Mouse (Mus musculus) intestine, embryonic 16.5 days (tissue): ENCODE measurements at regions not wholly inside any gene's neighbourhood (a gene's known extent, or its start where the extent isn't known, plus 50 kb on each side); places are given as distances from the start of the nearest gene placed in this dataset.
A peak's percentile ranks its signal among the peaks of the same experiment; 100 is the strongest.

Experiments
- ATAC-seq: fragments of 200-750 bp; cut with Nextera tagmentation; 2 replicates; pipeline ENCODE4 v1.8.0; 2017; ENCODE audit warnings: moderate TSS enrichment, moderate library complexity
- H3K27ac ChIP-seq: fragments of 300-500 bp; sonication (generic); 2 replicates; pipeline ENCODE4 v1.5.1; 2014; ENCODE audit warnings: mild to moderate bottlenecking, low read length
- H3K27me3 ChIP-seq: fragments of 300-500 bp; sonication (generic); replicated peaks from 2 replicates; pipeline ENCODE4 v1.6.1; 2014; ENCODE audit warnings: low read length, control low read depth, mixed read lengths; ENCODE audit not compliant: control insufficient read depth, insufficient read depth
- H3K36me3 ChIP-seq: fragments of 300-500 bp; sonication (generic); 2 replicates; pipeline ENCODE4 v1.6.1; 2014; ENCODE audit warnings: low read length, control low read depth; ENCODE audit not compliant: control insufficient read depth, insufficient read depth
- H3K4me1 ChIP-seq: fragments of 300-500 bp; sonication (generic); 2 replicates; pipeline ENCODE4 v1.6.1; 2014; ENCODE audit warnings: low read length, control low read depth, mixed read lengths; ENCODE audit not compliant: control insufficient read depth, insufficient read depth
- H3K4me2 ChIP-seq: fragments of 300-500 bp; sonication (generic); 2 replicates; pipeline ENCODE4 v1.6.1; 2014; ENCODE audit warnings: low read depth, low read length, control low read depth
- H3K4me3 ChIP-seq: fragments of 300-500 bp; sonication (generic); 2 replicates; pipeline ENCODE4 v1.5.1; 2014; ENCODE audit warnings: mild to moderate bottlenecking, low read length
- H3K9ac ChIP-seq: fragments of 300-500 bp; sonication (generic); 2 replicates; pipeline ENCODE4 v1.6.1; 2014; ENCODE audit warnings: low read depth, low read length
- H3K9me3 ChIP-seq: fragments of 300-500 bp; sonication (generic); 2 replicates; pipeline ENCODE4 v1.6.1; 2016; ENCODE audit warnings: low read length, control low read depth; ENCODE audit not compliant: control insufficient read depth
- WGBS: fragments of 180-500 bp; shearing (Covaris S2); extraction: QIAGEN DNeasy Blood & Tissue Kit; methylation state at CpG from one replicate; pipeline ENCODE4 v1.1.7; 2014; 5-methylcytosine and 5-hydroxymethylcytosine counted together

DNA sequence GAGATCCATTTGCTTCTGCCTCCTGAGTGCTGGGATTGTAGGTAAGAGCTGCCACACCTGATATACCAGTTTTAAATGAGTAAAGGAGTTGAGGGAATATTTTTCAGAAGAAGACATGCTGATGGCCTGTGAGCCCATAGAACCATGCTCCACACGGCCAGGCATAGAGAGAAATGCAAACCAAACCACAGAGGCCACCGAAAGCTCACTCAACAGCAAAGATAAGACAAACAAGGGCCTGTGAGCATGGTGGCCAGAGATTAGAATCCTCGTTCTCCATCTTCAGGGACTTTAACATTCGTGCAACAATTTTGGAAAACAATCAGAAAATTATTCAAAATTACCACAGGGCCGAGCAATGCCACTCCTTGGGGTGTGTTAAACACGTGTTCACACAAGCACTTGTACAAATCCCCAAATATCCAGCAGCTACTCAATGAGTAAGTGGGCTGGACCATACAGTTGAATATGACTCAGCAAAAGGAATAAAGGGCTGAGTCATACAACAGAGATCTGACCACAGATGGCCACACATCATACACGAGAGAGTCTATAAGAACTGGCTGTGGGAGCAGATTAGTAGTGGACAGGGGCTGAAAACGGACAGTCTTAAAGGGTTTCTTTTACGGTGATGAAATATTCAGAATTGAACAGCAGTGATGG lies 147.8 kb upstream of the Dapk1 start:
- Histone ChIP-seq H3K27me3 (no peaks in the 10 kb centered on the region), H3K4me2 (no peak overlapping the region), H3K9me3 (no peaks in the 10 kb centered on the region), H3K36me3 (no peaks in the 10 kb centered on the region), H3K9ac (no peak overlapping the region), H3K4me1 (peaks cover 7% of the 10 kb centered on the region; the same call in 1 of the 2 replicates), H3K27ac (no peak overlapping the region), H3K4me3 (no peak overlapping the region)
- ATAC-seq, result no peak
- WGBS, result 88% methylated on average over 9 of the region's 9 CpGs

DNA sequence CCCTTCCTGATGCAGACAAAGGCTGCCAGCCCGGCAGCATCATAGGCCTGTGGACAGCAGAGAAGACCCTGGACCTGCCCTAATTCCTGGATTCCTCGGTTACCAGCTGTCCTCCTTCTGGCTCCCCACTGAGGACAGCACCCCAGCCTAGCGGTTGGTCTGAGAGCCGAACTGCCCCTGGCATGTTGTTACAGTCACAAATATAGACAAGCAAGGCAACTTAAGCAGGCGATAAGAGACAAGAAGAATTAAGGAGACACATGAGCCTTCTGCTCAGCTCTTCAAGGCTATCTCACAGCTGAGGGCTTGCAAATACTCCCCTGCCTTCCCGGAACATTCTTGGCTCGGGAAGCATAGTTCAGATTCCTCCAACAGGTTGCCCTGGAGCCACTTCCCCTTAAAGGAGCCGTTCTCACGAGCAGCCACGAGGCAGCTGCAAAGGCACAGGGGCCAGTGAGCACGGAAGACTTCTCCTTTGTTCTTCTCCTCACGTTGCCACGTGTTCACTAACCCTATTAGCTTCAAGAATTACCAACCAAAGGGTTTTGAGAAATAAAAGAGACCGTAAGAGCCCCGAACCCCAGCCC lies 146.6 kb upstream of the Dapk1 start:
- ATAC-seq, result peak; percentile 46; the same call in 1 of the 2 replicates
- Histone ChIP-seq H3K27me3 (no peaks in the 10 kb centered on the region), H3K4me1 (peaks cover 7% of the 10 kb centered on the region; the same call in 1 of the 2 replicates), H3K9me3 (no peaks in the 10 kb centered on the region), H3K36me3 (no peaks in the 10 kb centered on the region), H3K4me2 (peak overlapping the region; percentile 2; the same call in 1 of the 2 replicates), H3K9ac (peak overlapping the region; percentile 23; the same call in 1 of the 2 replicates), H3K27ac (peak overlapping the region; percentile 60), H3K4me3 (no peak overlapping the region)
- WGBS, result 23% methylated on average over 15 of the region's 15 CpGs

DNA sequence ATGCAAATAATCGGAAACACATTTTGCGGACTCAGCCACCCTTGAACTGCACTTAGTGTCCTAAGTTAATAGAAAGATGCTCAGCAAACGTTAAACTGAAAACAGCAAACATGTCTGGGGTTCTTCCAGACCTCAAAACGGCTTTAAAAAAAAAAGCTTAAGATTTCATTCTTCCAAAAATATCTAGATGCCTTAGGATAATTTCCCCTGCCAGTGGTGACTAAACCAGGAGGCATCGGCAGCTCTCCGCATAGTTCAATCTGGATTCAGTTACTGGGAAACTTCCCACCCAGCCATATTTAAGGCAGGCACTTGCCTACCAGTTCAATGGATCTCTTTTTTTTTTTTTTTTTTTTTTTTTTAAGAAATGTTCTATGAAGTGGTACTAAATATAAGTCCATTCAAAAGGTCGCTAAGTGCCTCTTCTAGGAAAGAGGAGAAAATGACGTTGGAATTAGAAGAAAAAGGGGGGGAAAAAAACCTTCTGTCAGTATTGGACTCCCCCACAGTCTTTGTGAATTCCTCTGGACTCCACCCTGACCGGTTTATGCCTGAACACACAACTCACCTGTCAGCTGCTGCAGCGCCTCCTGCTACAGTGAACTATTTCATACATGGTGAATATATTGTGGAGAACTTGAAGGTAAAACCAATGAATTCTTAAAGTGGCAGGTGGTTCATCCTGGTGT lies 145.7 kb upstream of the Dapk1 start:
- Histone ChIP-seq H3K9ac (no peak overlapping the region), H3K4me3 (no peak overlapping the region), H3K36me3 (no peaks in the 10 kb centered on the region), H3K27ac (no peak overlapping the region), H3K27me3 (no peaks in the 10 kb centered on the region), H3K9me3 (no peaks in the 10 kb centered on the region), H3K4me1 (peaks cover 7% of the 10 kb centered on the region; the same call in 1 of the 2 replicates), H3K4me2 (no peak overlapping the region)
- WGBS, result 75% methylated on average over 10 of the region's 10 CpGs
- no peak for ATAC-seq

- 89% methylated on average over 10 of the region's 10 CpGs for WGBS
- ATAC-seq, result no peak
- Histone ChIP-seq H3K36me3 (no peaks in the 10 kb centered on the region), H3K27me3 (no peaks in the 10 kb centered on the region), H3K4me1 (peaks cover 7% of the 10 kb centered on the region; the same call in 1 of the 2 replicates), H3K9ac (no peak overlapping the region), H3K9me3 (no peaks in the 10 kb centered on the region), H3K27ac (no peak overlapping the region), H3K4me2 (no peak overlapping the region), H3K4me3 (no peak overlapping the region)
These were observed 144.5 kb upstream of the Dapk1 start for GRCm38 (mm10) chr13:60457277-60457676.

- H3K4me2 ChIP-seq, result no peak overlapping the region
- 91% methylated on average over 5 of the region's 5 CpGs for WGBS
- no peaks in the 10 kb centered on the region for H3K27me3 ChIP-seq
- no peaks in the 10 kb centered on the region for H3K36me3 ChIP-seq
- no peak overlapping the region for H3K9ac ChIP-seq
- no peak overlapping the region for H3K27ac ChIP-seq
- H3K9me3 ChIP-seq, result no peaks in the 10 kb centered on the region
- H3K4me1 ChIP-seq, result peaks cover 7% of the 10 kb centered on the region; the same call in 1 of the 2 replicates
- H3K4me3 ChIP-seq, result no peak overlapping the region
- ATAC-seq, result no peak
These were observed 142.7 kb upstream of the Dapk1 start for GRCm38 (mm10) chr13:60459002-60459401.

GRCm38 (mm10) chr13:60466553-60467313 lies 135.0 kb upstream of the Dapk1 start:
- H3K4me1 ChIP-seq, result no peaks in the 10 kb centered on the region
- no peak overlapping the region for H3K27ac ChIP-seq
- no peaks in the 10 kb centered on the region for H3K9me3 ChIP-seq
- H3K9ac ChIP-seq, result no peak overlapping the region
- whole genome bisulfite sequencing, result 70% methylated on average over 5 of the region's 5 CpGs
- H3K36me3 ChIP-seq, result no peaks in the 10 kb centered on the region
- H3K4me3 ChIP-seq, result no peak overlapping the region
- ATAC-seq, result no peak; the same call in 1 of the 2 replicates
- H3K4me2 ChIP-seq, result no peak overlapping the region
- H3K27me3 ChIP-seq, result no peaks in the 10 kb centered on the region

- H3K36me3 ChIP-seq, result no peaks in the 10 kb centered on the region
- H3K27me3 ChIP-seq, result no peaks in the 10 kb centered on the region
- no peak overlapping the region for H3K4me2 ChIP-seq
- H3K9me3 ChIP-seq, result no peaks in the 10 kb centered on the region
- no peaks in the 10 kb centered on the region for H3K4me1 ChIP-seq
- no peak overlapping the region for H3K9ac ChIP-seq
- no peak overlapping the region for H3K27ac ChIP-seq
- ATAC-seq, result no peak
- 21% methylated on average over 11 of the region's 11 CpGs for WGBS
- no peak overlapping the region for H3K4me3 ChIP-seq
These were observed 133.7 kb upstream of the Dapk1 start for GRCm38 (mm10) chr13:60467821-60468579.

DNA sequence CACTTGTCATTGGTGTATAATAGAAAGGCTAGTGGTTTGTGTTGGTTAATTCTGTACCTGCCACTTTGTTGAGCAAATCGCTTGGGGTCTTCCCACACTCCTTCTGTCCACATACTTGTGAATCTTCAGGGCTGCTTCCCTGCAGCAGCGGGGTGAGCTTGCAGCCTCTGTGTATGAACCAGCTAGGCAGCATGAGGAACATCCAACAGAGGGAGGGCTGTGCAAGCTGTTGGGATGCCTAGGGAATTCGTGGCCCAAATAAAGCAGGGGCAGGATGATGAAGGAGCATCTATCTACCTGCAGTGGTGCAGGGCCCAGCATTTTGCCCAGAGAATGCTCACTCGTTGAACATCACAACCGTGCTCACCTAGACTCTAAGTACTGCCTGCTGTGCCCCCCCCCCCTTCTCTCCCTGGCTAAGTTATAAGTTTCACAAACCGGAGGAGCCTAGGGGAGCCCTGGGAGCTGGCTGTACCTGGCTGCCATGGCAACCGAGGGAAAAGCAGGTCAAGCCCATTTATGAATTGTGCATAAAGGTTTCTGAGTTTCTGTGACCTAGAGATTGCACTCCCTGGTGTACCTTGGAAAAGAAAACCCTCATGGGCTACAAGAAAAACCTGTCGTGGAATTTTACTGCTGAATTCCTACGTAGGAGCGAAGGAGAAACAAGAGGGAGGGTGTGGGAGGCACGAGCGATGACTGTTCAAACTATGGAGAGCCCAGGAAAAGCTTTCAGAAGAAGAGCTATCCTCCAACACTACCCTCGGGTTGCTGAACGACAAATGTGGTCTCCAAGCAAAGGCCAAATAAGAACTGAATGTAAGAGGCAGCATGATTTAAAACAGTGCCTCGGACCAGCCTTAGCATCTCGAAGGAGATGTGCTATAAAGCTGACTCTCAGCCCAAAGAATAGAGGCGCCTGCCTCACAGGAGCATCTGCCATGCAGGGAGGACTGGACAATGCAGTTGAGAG lies 131.0 kb upstream of the Dapk1 start:
- no peak for ATAC-seq
- no peak overlapping the region for H3K27ac ChIP-seq
- WGBS, result 61% methylated on average over 17 of the region's 17 CpGs
- H3K27me3 ChIP-seq, result no peaks in the 10 kb centered on the region
- H3K9me3 ChIP-seq, result no peaks in the 10 kb centered on the region
- no peaks in the 10 kb centered on the region for H3K4me1 ChIP-seq
- no peaks in the 10 kb centered on the region for H3K36me3 ChIP-seq
- H3K4me2 ChIP-seq, result no peak overlapping the region
- no peak overlapping the region for H3K9ac ChIP-seq
- H3K4me3 ChIP-seq, result no peak overlapping the region
